Mouse (Mus musculus) neural tube, embryonic 12.5 days (tissue): ENCODE measurements at regions not wholly inside any gene's neighbourhood (a gene's known extent, or its start where the extent isn't known, plus 50 kb on each side); places are given as distances from the start of the nearest gene placed in this dataset.
"Not testable (repeated sequence)": the region's sequence is repeated elsewhere in the genome, so short reads cannot be mapped to it uniquely, and the experiment has no call there.

Experiments
- ATAC-seq: fragments of 200-750 bp; cut with Nextera tagmentation; 2 replicates; pipeline ENCODE4 v1.8.0; 2017; ENCODE audit warnings: low read depth, mild to moderate bottlenecking, moderate TSS enrichment, moderate library complexity; ENCODE audit not compliant: low FRiP score
- H3K27ac ChIP-seq: fragments of 300-500 bp; sonication (generic); 2 replicates; pipeline ENCODE4 v1.5.1; 2016
- H3K27me3 ChIP-seq: fragments of 300-500 bp; sonication (generic); replicated peaks from 2 replicates; pipeline ENCODE4 v1.6.1; 2016; ENCODE audit warnings: mild to moderate bottlenecking
- H3K36me3 ChIP-seq: fragments of 300-500 bp; sonication (generic); 2 replicates; pipeline ENCODE4 v1.6.1; 2016; ENCODE audit warnings: mild to moderate bottlenecking
- H3K4me1 ChIP-seq: fragments of 300-500 bp; sonication (generic); 2 replicates; pipeline ENCODE4 v1.6.1; 2016
- H3K4me2 ChIP-seq: fragments of 300-500 bp; sonication (generic); replicated peaks from 2 replicates; pipeline ENCODE4 v1.6.1; 2016; ENCODE audit warnings: mild to moderate bottlenecking
- H3K4me3 ChIP-seq: fragments of 300-500 bp; sonication (generic); 2 replicates; pipeline ENCODE4 v1.5.1; 2016
- H3K9ac ChIP-seq: fragments of 300-500 bp; sonication (generic); 2 replicates; pipeline ENCODE4 v1.6.1; 2016; ENCODE audit warnings: mild to moderate bottlenecking
- H3K9me3 ChIP-seq: fragments of 300-500 bp; sonication (generic); 2 replicates; pipeline ENCODE4 v1.6.1; 2016; ENCODE audit warnings: mild to moderate bottlenecking
- WGBS: fragments of 180-500 bp; shearing (Covaris S2); methylation state at CpG from one replicate; pipeline ENCODE4 v1.1.7; 2016; 5-methylcytosine and 5-hydroxymethylcytosine counted together

DNA sequence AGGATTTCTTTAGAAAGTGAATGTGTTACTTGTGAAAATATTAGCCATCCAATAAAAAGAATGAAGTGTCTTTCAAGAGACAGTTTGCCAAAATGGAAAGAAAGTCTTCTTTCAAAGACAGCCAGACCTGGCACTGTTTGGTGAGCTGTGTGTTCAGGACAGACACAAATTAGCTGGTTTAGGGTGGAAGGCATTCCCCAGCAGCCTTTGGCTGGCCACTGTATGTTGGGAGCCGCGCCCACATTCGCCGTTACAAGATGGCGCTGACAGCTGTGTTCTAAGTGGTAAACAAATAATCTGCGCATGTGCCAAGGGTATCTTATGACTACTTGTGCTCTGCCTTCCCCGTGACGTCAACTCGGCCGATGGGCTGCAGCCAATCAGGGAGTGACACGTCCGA is 121.3 kb upstream of the Gm21897 start:
- not testable (repeated sequence) for H3K4me3 ChIP-seq, H3K9me3 ChIP-seq, H3K27ac ChIP-seq, H3K9ac ChIP-seq, H3K27me3 ChIP-seq, H3K4me2 ChIP-seq, ATAC-seq, H3K4me1 ChIP-seq, H3K36me3 ChIP-seq
- 97% methylated on average over 8 of the region's 12 CpGs for WGBS

DNA sequence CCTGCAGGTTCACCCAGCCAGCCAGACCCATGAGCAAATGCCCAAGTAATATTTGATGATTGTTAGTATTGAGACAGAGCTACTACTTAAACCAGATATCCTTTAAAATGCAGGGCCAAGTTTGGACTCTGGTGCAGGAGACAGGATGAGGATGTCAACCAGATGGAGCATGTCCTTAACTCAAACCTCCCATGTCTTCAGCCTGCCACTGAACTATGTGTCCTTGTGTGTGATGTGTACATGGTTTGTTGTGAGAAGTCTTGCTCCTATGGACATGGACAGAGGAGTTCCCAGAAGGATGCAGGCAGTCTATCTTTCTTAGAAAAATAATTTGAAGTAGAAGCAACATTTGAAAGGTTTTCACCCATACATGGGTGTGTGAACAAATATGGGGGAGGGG is 120.4 kb upstream of the Gm21897 start:
- Histone ChIP-seq H3K9ac (no peak overlapping the region), H3K27ac (no peak overlapping the region), H3K36me3 (no peaks in the 10 kb centered on the region), H3K27me3 (no peaks in the 10 kb centered on the region), H3K4me1 (no peaks in the 10 kb centered on the region), H3K9me3 (no peaks in the 10 kb centered on the region), H3K4me3 (no peak overlapping the region), H3K4me2 (no peak overlapping the region)
- ATAC-seq: no peak

DNA sequence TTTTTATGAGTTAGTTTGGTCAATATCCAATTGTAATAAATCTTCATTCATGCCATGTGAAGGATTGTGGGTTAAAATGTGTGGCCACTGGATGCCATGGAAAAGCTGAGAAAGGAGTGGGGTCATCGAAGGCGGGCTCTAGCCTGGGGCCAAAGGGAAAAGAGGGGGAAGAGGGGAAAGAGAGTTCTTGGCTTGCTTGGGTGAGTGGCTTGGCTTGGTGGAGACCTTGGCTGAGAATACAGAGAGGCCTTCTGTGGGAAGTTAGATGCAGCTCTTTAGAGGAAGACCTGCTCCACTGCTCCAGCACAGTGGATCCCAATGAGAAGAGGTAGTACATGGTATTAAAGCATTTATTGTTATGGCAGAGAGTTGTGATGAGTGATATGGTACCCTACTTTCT is 101.3 kb upstream of the Gm21897 start:
- Histone ChIP-seq H3K9me3 (no peaks in the 10 kb centered on the region), H3K4me3 (no peak overlapping the region), H3K27me3 (no peaks in the 10 kb centered on the region), H3K27ac (no peak overlapping the region), H3K36me3 (no peaks in the 10 kb centered on the region), H3K9ac (no peak overlapping the region), H3K4me1 (no peaks in the 10 kb centered on the region), H3K4me2 (no peak overlapping the region)
- WGBS: 88% methylated on average over 2 of the region's 2 CpGs
- ATAC-seq: no peak

DNA sequence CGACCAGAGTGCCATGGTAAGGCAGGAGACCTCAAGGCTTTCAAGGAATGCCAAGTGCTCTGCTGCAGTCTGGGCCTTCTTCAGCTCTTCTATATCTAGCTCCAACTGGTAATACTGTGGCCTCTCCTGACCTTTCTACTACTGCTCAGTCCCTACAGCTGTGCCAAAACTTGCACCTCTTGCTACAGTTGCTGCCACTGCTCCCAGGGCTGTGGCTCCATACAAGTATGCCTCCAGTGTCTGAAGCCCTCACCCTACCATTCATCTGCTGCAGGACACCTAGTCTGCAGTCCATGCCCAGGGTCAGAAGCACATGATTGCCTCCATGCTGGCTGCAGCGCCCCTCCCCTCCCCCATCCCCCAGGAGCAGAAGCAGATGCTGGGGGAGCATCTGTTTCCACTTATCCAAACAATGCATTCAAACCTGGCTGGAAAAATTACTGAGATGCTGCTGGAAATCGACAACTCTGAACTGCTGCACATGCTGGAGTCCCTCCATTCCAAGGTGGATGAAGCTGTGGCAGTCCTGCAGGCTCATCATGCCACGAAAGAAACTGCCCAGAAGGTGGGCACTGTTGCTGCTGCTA is 96.2 kb upstream of the Gm21897 start:
- Histone ChIP-seq H3K4me3 (no peak overlapping the region), H3K9me3 (no peaks in the 10 kb centered on the region), H3K9ac (no peak overlapping the region), H3K36me3 (no peaks in the 10 kb centered on the region), H3K4me2 (no peak overlapping the region), H3K27me3 (no peaks in the 10 kb centered on the region), H3K27ac (no peak overlapping the region), H3K4me1 (no peaks in the 10 kb centered on the region)
- WGBS: 78% methylated on average over 4 of the region's 4 CpGs
- ATAC-seq: no peak

DNA sequence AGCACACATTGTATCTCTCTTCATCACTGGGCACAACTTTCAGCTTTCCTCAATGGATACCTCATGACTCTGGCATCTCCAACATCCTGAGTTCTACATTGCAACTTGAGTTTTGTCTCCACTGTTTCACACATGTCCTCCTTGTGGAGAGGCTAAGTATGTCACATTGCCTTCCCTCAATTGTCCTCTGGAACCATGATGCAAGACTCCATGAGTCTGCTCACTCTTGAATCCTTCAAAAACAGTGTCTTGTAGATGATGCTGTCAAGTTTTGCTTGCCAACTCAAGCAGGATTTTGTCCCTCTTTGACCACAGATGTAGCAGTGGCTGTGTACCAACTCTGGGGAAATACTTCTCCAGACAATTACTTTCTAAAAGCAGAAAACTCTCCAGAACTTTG is 79.4 kb upstream of the Gm21897 start:
- Histone ChIP-seq H3K4me2 (no peak overlapping the region), H3K36me3 (no peaks in the 10 kb centered on the region), H3K9ac (no peak overlapping the region), H3K9me3 (no peaks in the 10 kb centered on the region), H3K4me1 (no peaks in the 10 kb centered on the region), H3K4me3 (no peak overlapping the region), H3K27ac (no peak overlapping the region), H3K27me3 (no peaks in the 10 kb centered on the region)
- no peak for ATAC-seq

- Histone ChIP-seq H3K27ac (no peak overlapping the region), H3K27me3 (no peaks in the 10 kb centered on the region), H3K36me3 (no peaks in the 10 kb centered on the region), H3K9me3 (no peaks in the 10 kb centered on the region), H3K9ac (no peak overlapping the region), H3K4me2 (no peak overlapping the region), H3K4me3 (no peak overlapping the region), H3K4me1 (no peaks in the 10 kb centered on the region)
- no peak for ATAC-seq
These were observed 78.8 kb upstream of the Gm21897 start for GRCm38 (mm10) chr16:15238449-15238848.

- no peaks in the 10 kb centered on the region for H3K27me3 ChIP-seq
These were observed 67.1 kb upstream of the Gm21897 start for GRCm38 (mm10) chr16:15250186-15250585.

DNA sequence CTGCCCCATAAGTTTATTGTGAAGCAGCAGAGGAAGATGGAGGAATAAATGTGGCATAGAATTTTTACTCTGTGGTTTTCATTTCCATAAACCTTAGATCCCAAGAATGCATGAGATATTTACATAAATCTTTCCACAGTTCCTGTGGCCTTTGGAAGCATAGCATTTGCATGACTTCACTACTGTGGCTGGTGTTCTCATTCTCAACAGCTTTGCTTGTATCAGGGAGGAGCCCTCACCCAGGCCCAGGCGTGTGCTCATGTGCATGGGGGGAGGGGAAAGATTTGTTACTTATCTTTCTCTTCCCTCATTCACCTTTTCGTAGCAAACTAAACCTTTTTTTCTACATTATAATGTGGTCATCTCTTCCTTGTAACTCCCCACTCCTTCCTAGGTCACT is 65.6 kb upstream of the Gm21897 start:
- ATAC-seq: no peak
- no peak overlapping the region for H3K4me3 ChIP-seq
- no peaks in the 10 kb centered on the region for H3K9me3 ChIP-seq
- H3K27ac ChIP-seq: no peak overlapping the region
- no peak overlapping the region for H3K9ac ChIP-seq
- no peak overlapping the region for H3K4me2 ChIP-seq
- H3K4me1 ChIP-seq: no peaks in the 10 kb centered on the region
- H3K27me3 ChIP-seq: no peaks in the 10 kb centered on the region
- WGBS: 78% methylated on average over 2 of the region's 2 CpGs
- H3K36me3 ChIP-seq: no peaks in the 10 kb centered on the region

More at GRCm38 (mm10) chr16:15250186-15250585, 67.1 kb upstream of the Gm21897 start:
- H3K4me3 ChIP-seq: no peak overlapping the region
- no peaks in the 10 kb centered on the region for H3K9me3 ChIP-seq
- no peak for ATAC-seq
- no peak overlapping the region for H3K4me2 ChIP-seq
- no peak overlapping the region for H3K9ac ChIP-seq
- no peaks in the 10 kb centered on the region for H3K4me1 ChIP-seq
- no peak overlapping the region for H3K27ac ChIP-seq
- H3K36me3 ChIP-seq: no peaks in the 10 kb centered on the region

- ATAC-seq: no peak
- H3K9ac ChIP-seq: no peak overlapping the region
- H3K27ac ChIP-seq: no peak overlapping the region
- no peaks in the 10 kb centered on the region for H3K4me1 ChIP-seq
- H3K4me2 ChIP-seq: no peak overlapping the region
- H3K4me3 ChIP-seq: no peak overlapping the region
- no peaks in the 10 kb centered on the region for H3K27me3 ChIP-seq
- WGBS: 81% methylated on average over 6 of the region's 6 CpGs
- no peaks in the 10 kb centered on the region for H3K9me3 ChIP-seq
- no peaks in the 10 kb centered on the region for H3K36me3 ChIP-seq
These were observed 64.5 kb upstream of the Gm21897 start for GRCm38 (mm10) chr16:15252666-15253347.

- H3K9me3 ChIP-seq: no peaks in the 10 kb centered on the region
- no peak overlapping the region for H3K4me2 ChIP-seq
- ATAC-seq: no peak
- no peak overlapping the region for H3K27ac ChIP-seq
- H3K4me1 ChIP-seq: no peaks in the 10 kb centered on the region
- no peak overlapping the region for H3K9ac ChIP-seq
- no peak overlapping the region for H3K4me3 ChIP-seq
- H3K36me3 ChIP-seq: no peaks in the 10 kb centered on the region
- H3K27me3 ChIP-seq: no peaks in the 10 kb centered on the region
- WGBS: 76% methylated on average over 3 of the region's 3 CpGs
These were observed 63.9 kb upstream of the Gm21897 start for GRCm38 (mm10) chr16:15253348-15253693.

DNA sequence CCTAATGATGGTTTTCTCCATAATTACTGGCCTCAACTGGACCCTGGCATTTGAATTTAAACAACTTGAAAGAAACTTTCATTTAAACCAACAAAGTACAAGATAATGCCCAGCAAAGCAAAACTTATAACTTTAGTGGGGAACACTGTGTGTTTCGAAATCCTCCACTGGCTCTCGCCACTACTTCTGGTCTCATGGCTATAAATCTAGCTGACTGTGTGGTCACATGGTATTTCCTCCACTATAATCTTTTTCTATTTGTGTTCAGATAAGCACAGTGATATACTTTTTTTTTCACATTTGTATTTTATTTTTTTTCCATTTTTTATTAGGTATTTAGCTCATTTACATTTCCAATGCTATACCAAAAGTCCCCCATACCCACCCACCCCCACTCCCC is 62.6 kb upstream of the Gm21897 start:
- no peak overlapping the region for H3K9ac ChIP-seq

DNA sequence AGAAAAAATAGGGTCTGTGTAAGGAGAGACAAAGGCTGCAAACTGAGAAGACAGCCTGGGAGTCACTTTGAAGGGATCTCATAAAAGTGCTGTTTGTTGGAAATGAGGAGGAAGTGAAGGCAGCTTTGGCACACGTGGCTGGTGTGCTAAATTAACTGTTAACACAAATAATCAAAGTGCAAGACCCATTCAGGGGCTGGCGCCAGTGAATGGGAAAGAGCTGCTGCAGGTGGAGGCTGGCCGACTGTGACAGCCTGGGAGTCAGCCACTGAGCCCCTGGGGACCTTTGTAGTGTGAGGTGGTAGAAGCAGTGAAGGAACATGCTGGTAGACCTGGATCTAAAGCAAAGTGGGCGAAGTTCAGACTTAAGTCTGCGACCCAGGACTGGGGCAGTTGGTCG is 57.8 kb upstream of the Gm21897 start:
- no peak for ATAC-seq
- Histone ChIP-seq H3K27ac (no peak overlapping the region), H3K4me2 (no peak overlapping the region), H3K36me3 (no peaks in the 10 kb centered on the region), H3K27me3 (no peaks in the 10 kb centered on the region), H3K4me3 (no peak overlapping the region), H3K9me3 (no peaks in the 10 kb centered on the region), H3K9ac (no peak overlapping the region), H3K4me1 (no peaks in the 10 kb centered on the region)
- 57% methylated on average over 6 of the region's 6 CpGs for WGBS

More for the DNA sequence above, 62.6 kb upstream of the Gm21897 start:
- Histone ChIP-seq H3K4me3 (no peak overlapping the region), H3K36me3 (no peaks in the 10 kb centered on the region), H3K27ac (no peak overlapping the region), H3K9me3 (no peaks in the 10 kb centered on the region), H3K27me3 (no peaks in the 10 kb centered on the region), H3K4me2 (no peak overlapping the region), H3K4me1 (no peaks in the 10 kb centered on the region)
- 97% methylated on average over 2 of the region's 2 CpGs for WGBS
- no peak for ATAC-seq

DNA sequence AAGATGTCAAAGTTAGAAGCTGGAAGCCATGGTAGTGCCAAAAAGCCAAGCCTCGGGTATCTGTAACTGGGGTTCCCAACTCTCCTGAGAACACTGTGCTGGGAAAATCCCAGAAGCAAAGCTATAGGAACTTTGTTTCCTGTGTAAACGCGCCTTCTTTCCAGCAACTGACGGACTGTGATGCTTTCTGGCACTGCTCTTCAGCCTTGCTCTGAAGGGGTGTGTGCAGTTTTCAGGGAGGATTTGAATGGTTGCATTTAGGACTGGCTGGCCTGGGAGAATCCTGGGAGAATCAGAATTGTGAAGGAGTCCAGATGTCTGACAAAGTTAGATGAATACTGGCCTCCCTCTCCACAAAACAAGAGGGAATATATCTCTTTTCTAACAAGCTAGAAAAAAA is 57.2 kb upstream of the Gm21897 start:
- no peak for ATAC-seq
- WGBS: 85% methylated on average over 4 of the region's 4 CpGs
- Histone ChIP-seq H3K36me3 (no peaks in the 10 kb centered on the region), H3K9me3 (no peaks in the 10 kb centered on the region), H3K4me2 (no peak overlapping the region), H3K27me3 (no peaks in the 10 kb centered on the region), H3K9ac (no peak overlapping the region), H3K4me1 (no peaks in the 10 kb centered on the region), H3K27ac (no peak overlapping the region), H3K4me3 (no peak overlapping the region)
